Mouse (Mus musculus): ENCODE results near the gene Rpl35. TPM values are rescaled to one million over a fixed set of nuclear protein-coding genes. Genes with fewer than 3 reads are reported as not detected.

Rpl35 gene
- total RNA-seq, 1 experiment: 1,524 TPM

DNA sequence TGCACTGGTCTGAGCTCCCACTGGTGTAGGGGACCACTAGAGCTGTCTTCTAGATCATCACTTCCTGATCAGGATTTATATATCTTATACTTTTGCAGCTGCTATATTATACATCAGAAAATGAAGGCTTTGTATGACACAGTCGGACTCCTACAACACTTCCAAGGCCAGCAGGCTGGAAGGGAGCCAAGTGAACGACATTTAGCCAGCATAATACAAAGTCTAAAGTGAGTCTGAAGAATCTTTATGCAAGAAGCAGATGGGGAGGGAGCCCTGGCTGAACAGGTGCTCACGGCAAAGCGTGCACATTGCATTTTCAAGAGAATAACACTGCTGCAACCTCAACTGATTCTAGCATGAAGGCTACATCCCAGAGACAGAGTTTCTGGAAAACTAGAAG lies 13.0 kb downstream of the Rpl35 start:
- no peak for DNase-seq (ENCODE audit: low read depth, low spot score)
- Histone ChIP-seq H3K36me3 (ENCODE audit: control insufficient read depth, insufficient read depth, low read length, poor library complexity, severe bottlenecking) (no peaks in the 10 kb centered on the region), H3K9me3 (ENCODE audit: control insufficient read depth, insufficient read depth, low read depth, low read length) (no peaks in the 10 kb centered on the region), H3K4me3 (ENCODE audit: insufficient read depth in 1 of 2, low read depth in 1 of 2, low read length in 2 of 2, poor library complexity in 1 of 2, severe bottlenecking in 1 of 2) (no peak overlapping the region), H3K4me1 (ENCODE audit: control insufficient read depth in 2 of 2, insufficient read depth in 2 of 2, low read length in 2 of 2, poor library complexity in 1 of 2) (peaks cover 5 to 7% of the 10 kb centered on the region in 2 experiments; a peak in 2 of 4 replicates), H3K9ac (ENCODE audit: insufficient read depth, low read depth, low read length, poor library complexity, severe bottlenecking) (no peak overlapping the region), H3K27ac (ENCODE audit: insufficient read depth, low read depth, low read length, poor library complexity, severe bottlenecking) (no peak overlapping the region)
- no peak for TF ChIP-seq CHD2 (IDR thresholded peaks at IDR 0.05; ENCODE audit: low read depth, low read length)
- TF ChIP-seq ZNF384 (IDR thresholded peaks at IDR 0.05; ENCODE audit: low read depth, low read length): no peak
- TF ChIP-seq HCFC1 (IDR thresholded peaks at IDR 0.05; ENCODE audit: borderline replicate concordance, insufficient read depth, low read length): no peak
- no peak for TF ChIP-seq ZC3H11A (IDR thresholded peaks at IDR 0.05; ENCODE audit: borderline replicate concordance, low read depth, low read length)
- no peak for TF ChIP-seq MAFK (IDR thresholded peaks at IDR 0.05; ENCODE audit: insufficient read depth, low read depth, low read length)
- in situ Hi-C loops (cut with MboI; ENCODE audit: low sequenced_read_pairs in 2 of 2, unreplicated experiment in 2 of 2): no loop called here

DNA sequence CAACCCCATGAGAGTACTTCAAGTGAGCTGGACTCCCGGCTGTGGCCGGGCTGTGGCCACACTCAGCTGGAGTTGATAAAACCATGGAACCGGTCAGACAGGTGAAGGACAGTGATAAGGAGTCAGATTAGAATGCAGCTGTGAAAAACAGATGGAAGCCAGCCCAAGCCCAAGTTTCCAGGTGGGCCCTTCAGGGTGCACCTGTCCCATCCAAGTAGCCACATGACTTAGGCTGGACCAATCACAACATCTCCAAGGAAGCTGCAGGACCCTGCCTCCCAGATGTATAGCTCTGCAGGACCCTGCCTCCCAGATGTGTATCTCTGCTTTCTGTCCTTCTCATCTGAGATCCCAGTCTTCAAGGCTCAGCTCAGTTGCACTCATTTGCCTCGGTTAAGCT lies 13.4 kb downstream of the Rpl35 start:
- H3K9ac ChIP-seq (ENCODE audit: insufficient read depth, low read depth, low read length, poor library complexity, severe bottlenecking): no peak overlapping the region
- peaks cover 5 to 8% of the 10 kb centered on the region in 2 experiments; a peak in 2 of 4 replicates for H3K4me1 ChIP-seq (ENCODE audit: control insufficient read depth in 2 of 2, insufficient read depth in 2 of 2, low read length in 2 of 2, poor library complexity in 1 of 2)
- DNase-seq (ENCODE audit: low read depth, low spot score): no peak
- TF ChIP-seq ZC3H11A (IDR thresholded peaks at IDR 0.05; ENCODE audit: borderline replicate concordance, low read depth, low read length): no peak
- no peak for TF ChIP-seq CHD2 (IDR thresholded peaks at IDR 0.05; ENCODE audit: low read depth, low read length)
- TF ChIP-seq HCFC1 (IDR thresholded peaks at IDR 0.05; ENCODE audit: borderline replicate concordance, insufficient read depth, low read length): no peak
- no peak for TF ChIP-seq ZNF384 (IDR thresholded peaks at IDR 0.05; ENCODE audit: low read depth, low read length)
- no peak for TF ChIP-seq MAFK (IDR thresholded peaks at IDR 0.05; ENCODE audit: insufficient read depth, low read depth, low read length)
- no peak overlapping the region for H3K4me3 ChIP-seq (ENCODE audit: insufficient read depth in 1 of 2, low read depth in 1 of 2, low read length in 2 of 2, poor library complexity in 1 of 2, severe bottlenecking in 1 of 2)
- in situ Hi-C loops (cut with MboI; ENCODE audit: low sequenced_read_pairs in 2 of 2, unreplicated experiment in 2 of 2): no loop called here
- no peaks in the 10 kb centered on the region for H3K9me3 ChIP-seq (ENCODE audit: control insufficient read depth, insufficient read depth, low read depth, low read length)
- no peak overlapping the region for H3K27ac ChIP-seq (ENCODE audit: insufficient read depth, low read depth, low read length, poor library complexity, severe bottlenecking)
- no peaks in the 10 kb centered on the region for H3K36me3 ChIP-seq (ENCODE audit: control insufficient read depth, insufficient read depth, low read length, poor library complexity, severe bottlenecking)

DNA sequence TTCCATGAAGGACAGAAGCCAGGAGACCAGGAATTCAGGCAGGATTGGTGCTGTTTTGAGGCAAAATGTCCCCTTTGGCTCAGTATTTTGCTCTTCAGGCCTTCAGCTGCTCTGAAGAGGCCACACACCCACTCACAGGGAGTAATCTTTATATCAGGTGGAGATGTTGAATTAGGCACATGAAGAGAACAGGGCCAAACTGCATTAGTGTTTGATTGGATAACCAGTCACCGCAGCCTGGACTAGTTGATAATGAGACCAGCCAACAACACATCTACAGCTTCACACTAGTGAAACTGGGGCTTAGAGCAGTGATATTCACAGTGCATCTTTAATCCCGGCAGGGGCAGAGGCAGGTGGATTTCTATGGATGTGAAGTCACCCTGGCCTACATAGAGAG lies 16.5 kb downstream of the Rpl35 start:
- Histone ChIP-seq H3K4me3 (ENCODE audit: insufficient read depth in 1 of 2, low read depth in 1 of 2, low read length in 2 of 2, poor library complexity in 1 of 2, severe bottlenecking in 1 of 2) (no peak overlapping the region), H3K9ac (ENCODE audit: insufficient read depth, low read depth, low read length, poor library complexity, severe bottlenecking) (no peak overlapping the region), H3K4me1 (ENCODE audit: control insufficient read depth in 2 of 2, insufficient read depth in 2 of 2, low read length in 2 of 2, poor library complexity in 1 of 2) (peaks cover 5 to 8% of the 10 kb centered on the region in 2 experiments; a peak in 2 of 4 replicates), H3K27ac (ENCODE audit: insufficient read depth, low read depth, low read length, poor library complexity, severe bottlenecking) (no peak overlapping the region), H3K36me3 (ENCODE audit: control insufficient read depth, insufficient read depth, low read length, poor library complexity, severe bottlenecking) (no peaks in the 10 kb centered on the region), H3K9me3 (ENCODE audit: control insufficient read depth, insufficient read depth, low read depth, low read length) (no peaks in the 10 kb centered on the region)
- in situ Hi-C loops (cut with MboI; ENCODE audit: low sequenced_read_pairs in 2 of 2, unreplicated experiment in 2 of 2): no loop called here
- TF ChIP-seq ZNF384 (IDR thresholded peaks at IDR 0.05; ENCODE audit: low read depth, low read length) (no peak), HCFC1 (IDR thresholded peaks at IDR 0.05; ENCODE audit: borderline replicate concordance, insufficient read depth, low read length) (no peak), ZC3H11A (IDR thresholded peaks at IDR 0.05; ENCODE audit: borderline replicate concordance, low read depth, low read length) (no peak), MAFK (IDR thresholded peaks at IDR 0.05; ENCODE audit: insufficient read depth, low read depth, low read length) (no peak), CHD2 (IDR thresholded peaks at IDR 0.05; ENCODE audit: low read depth, low read length) (no peak)
- DNase-seq (ENCODE audit: low read depth, low spot score): no peak

DNA sequence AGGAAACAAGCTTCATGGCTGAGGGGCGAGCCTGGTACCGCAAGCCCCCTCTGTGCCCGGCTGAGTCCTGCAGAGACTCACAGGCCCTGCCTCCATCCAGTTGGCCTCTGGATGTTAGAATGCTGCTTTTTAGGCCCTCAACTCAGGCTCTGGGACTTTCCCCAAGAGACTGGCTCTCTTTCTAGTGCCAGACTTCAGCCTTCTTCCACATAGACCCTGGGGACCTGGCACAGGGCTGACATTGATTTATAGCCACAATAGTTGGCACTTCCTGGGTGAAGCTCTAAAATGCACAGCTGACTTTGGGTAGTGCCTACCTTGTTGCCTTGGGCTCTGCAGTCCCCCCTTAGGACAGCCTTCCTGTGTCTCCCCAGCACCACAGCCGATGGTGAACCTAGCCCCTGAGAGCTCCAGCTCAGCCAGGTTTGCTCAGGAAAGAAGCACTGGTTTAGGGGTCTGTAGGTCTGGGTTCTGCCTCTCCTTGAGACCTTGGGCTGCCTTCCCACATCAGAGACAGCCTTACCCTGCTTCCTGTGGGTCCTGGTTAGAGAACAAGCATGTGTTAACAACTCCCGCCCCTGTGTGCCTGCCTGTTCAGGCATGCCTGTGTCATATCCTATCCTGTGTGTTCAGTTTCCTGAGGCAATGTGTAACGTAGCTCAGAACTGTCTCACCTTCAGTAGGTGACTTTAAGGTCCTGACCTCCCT lies 17.5 kb downstream of the Rpl35 start:
- Histone ChIP-seq H3K9ac (ENCODE audit: insufficient read depth, low read depth, low read length, poor library complexity, severe bottlenecking) (no peak overlapping the region; the same call in 1 of the 2 replicates), H3K36me3 (ENCODE audit: control insufficient read depth, insufficient read depth, low read length, poor library complexity, severe bottlenecking) (no peaks in the 10 kb centered on the region), H3K4me3 (ENCODE audit: insufficient read depth in 1 of 2, low read depth in 1 of 2, low read length in 2 of 2, poor library complexity in 1 of 2, severe bottlenecking in 1 of 2) (no peak overlapping the region), H3K9me3 (ENCODE audit: control insufficient read depth, insufficient read depth, low read depth, low read length) (no peaks in the 10 kb centered on the region), H3K4me1 (ENCODE audit: control insufficient read depth in 2 of 2, insufficient read depth in 2 of 2, low read length in 2 of 2, poor library complexity in 1 of 2) (peaks cover 5 to 8% of the 10 kb centered on the region in 2 experiments; a peak in 2 of 4 replicates), H3K27ac (ENCODE audit: insufficient read depth, low read depth, low read length, poor library complexity, severe bottlenecking) (no peak overlapping the region)
- in situ Hi-C loops (cut with MboI; ENCODE audit: low sequenced_read_pairs in 2 of 2, unreplicated experiment in 2 of 2): no loop called here
- no peak for TF ChIP-seq ZNF384 (IDR thresholded peaks at IDR 0.05; ENCODE audit: low read depth, low read length)
- no peak for TF ChIP-seq ZC3H11A (IDR thresholded peaks at IDR 0.05; ENCODE audit: borderline replicate concordance, low read depth, low read length)
- no peak for TF ChIP-seq HCFC1 (IDR thresholded peaks at IDR 0.05; ENCODE audit: borderline replicate concordance, insufficient read depth, low read length)
- TF ChIP-seq MAFK (IDR thresholded peaks at IDR 0.05; ENCODE audit: insufficient read depth, low read depth, low read length): no peak
- TF ChIP-seq CHD2 (IDR thresholded peaks at IDR 0.05; ENCODE audit: low read depth, low read length): no peak
- no peak for DNase-seq (ENCODE audit: low read depth, low spot score)

Measured in ES-E14 (cell line).